Mouse (Mus musculus) E14TG2a.4 (cell line): ENCODE results near the gene Gm11084.

Experiments used
- H3K27me3 ChIP-seq: 2 replicates; pipeline ENCODE4 v1.6.1; 2014; ENCODE audit warnings: low read length, control low read depth; ENCODE audit not compliant: insufficient read depth
- H3K36me3 ChIP-seq: 2 replicates; pipeline ENCODE4 v1.6.1; 2014; ENCODE audit warnings: low read length, control low read depth; ENCODE audit not compliant: insufficient read depth
- H3K4me1 ChIP-seq: replicated peaks from 2 replicates; pipeline ENCODE4 v1.6.1; 2014; ENCODE audit warnings: low read depth, low read length, control low read depth
- H3K4me3 ChIP-seq: replicated peaks from 2 replicates; pipeline ENCODE4 v1.5.1; 2014; ENCODE audit warnings: mild to moderate bottlenecking, low read length
- H3K9me3 ChIP-seq: 2 replicates; pipeline ENCODE4 v1.6.1; 2014; ENCODE audit warnings: low read length, control low read depth
- CTCF ChIP-seq: conservative IDR thresholded peaks from 2 replicates; pipeline ENCODE4 v1.5.1; 2014; ENCODE audit warnings: low read length
- NANOG ChIP-seq: IDR thresholded peaks from 2 replicates; pipeline ENCODE4 v1.6.1; 2014; ENCODE audit warnings: borderline replicate concordance, low read length, mixed read lengths
- POU5F1 ChIP-seq: IDR thresholded peaks from 2 replicates; pipeline ENCODE4 v1.6.1; 2014; ENCODE audit warnings: low read length, borderline replicate concordance

Gene Gm11084

DNA sequence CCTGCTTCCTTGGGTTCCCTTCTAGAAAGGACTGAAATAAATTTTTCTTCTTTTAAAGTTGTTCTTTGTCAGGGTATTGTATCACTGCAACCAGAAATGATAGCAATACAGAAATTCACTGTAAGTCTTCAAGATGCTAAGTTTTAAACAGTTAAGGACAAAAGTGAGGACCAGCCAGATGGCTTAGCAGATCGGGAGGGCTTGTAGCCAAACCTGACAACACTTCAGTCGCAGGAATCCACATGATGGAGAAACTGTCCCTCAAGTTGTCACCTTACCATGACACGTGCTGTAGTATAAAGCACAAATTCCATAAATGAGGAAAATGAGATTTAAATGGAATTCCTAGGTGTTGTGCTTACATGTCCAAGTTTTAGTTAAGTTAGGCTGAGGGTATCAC, 3.3 kb downstream of the Gm11084 start:
- no peak overlapping the region for H3K4me3 ChIP-seq
- peaks cover 7% of the 10 kb centered on the region for H3K36me3 ChIP-seq
- TF ChIP-seq CTCF = no peak
- TF ChIP-seq POU5F1 = no peak
- no peak for TF ChIP-seq NANOG
- H3K9me3 ChIP-seq = peaks cover 7% of the 10 kb centered on the region
- H3K27me3 ChIP-seq = no peaks in the 10 kb centered on the region
- peaks cover 46% of the 10 kb centered on the region for H3K4me1 ChIP-seq

DNA sequence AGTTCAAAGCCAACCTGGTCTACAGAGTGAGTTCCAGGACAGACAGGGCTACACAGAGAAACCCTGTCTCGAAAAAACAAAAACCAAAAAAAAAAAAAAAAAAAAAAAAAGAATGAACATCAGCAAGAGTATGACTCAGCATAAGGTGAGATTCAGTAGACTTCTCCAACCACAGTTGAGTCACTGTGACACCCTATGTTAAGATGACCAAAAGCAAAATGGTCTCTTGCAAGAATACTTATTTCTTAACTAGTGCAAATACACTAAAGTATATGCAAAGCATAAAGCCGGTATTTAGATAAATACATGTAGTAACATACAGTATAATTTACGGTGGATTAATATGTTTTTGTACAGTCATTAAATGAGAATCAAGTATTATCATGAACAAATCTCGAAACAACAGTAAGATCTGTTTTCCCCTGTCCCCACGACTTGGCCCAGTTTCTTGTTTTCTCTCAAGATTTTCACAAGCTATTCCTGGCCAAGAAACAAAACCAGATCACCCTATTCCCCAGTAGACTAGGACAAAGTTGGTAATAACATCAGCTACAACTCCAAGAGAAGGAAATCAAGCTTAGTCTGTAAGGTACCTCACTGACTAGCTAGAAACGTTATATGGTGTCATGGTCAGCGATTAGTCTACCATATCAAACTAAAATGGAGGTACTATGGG, 4.3 kb downstream of the Gm11084 start:
- no peak for TF ChIP-seq NANOG
- no peak for TF ChIP-seq CTCF
- H3K4me1 ChIP-seq = peaks cover 52% of the 10 kb centered on the region
- no peaks in the 10 kb centered on the region for H3K27me3 ChIP-seq
- no peaks in the 10 kb centered on the region for H3K9me3 ChIP-seq
- peaks cover 1% of the 10 kb centered on the region for H3K36me3 ChIP-seq
- H3K4me3 ChIP-seq = no peak overlapping the region

DNA sequence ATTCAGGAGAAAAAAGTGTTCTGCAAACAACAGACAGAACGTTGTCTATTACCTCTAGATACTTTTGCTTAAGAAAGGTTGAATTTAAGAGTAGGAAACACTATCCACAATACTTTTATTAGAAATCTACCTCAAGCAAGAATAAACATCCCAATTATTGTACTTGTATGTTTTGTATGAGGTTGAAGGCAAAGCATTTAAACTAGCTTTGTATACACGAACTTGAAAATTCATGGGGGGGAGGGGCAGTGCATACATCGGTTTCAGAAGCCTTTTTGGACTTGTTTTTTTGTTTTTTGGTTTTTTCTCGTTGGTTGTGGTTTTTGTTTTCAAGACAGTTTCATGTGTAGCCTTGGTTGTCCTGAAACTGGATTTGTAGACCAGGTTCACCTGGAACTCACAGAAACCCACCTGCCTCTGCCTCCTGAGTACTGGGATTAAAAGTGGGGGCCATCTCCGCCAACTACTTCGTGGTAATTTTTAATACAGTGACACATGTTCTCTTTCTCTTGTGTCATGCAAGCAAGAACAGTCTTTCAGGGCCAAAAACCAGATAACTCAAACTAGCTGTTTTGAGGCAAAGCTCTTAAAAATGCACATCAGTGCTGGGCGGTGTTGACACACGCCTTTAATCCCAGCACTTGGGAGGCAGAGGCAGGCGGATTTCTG, 4.9 kb downstream of the Gm11084 start:
- Histone ChIP-seq H3K27me3 (no peaks in the 10 kb centered on the region), H3K4me1 (peaks cover 58% of the 10 kb centered on the region)
- no peak for TF ChIP-seq CTCF
- no peak for TF ChIP-seq NANOG
- no peak for TF ChIP-seq POU5F1

GRCm38 (mm10) chr2:72981075-72981420, 5.5 kb downstream of the Gm11084 start:
- peaks cover 64% of the 10 kb centered on the region for H3K4me1 ChIP-seq
- H3K4me3 ChIP-seq = peak overlapping the region; percentile 99
- peaks cover 12% of the 10 kb centered on the region for H3K36me3 ChIP-seq
- no peak for TF ChIP-seq CTCF
- H3K27me3 ChIP-seq = no peaks in the 10 kb centered on the region
- H3K9me3 ChIP-seq = no peaks in the 10 kb centered on the region

More for the DNA sequence above, 4.9 kb downstream of the Gm11084 start:
- H3K4me3 ChIP-seq = peak overlapping the region; percentile 99
- H3K36me3 ChIP-seq = peaks cover 6% of the 10 kb centered on the region
- no peaks in the 10 kb centered on the region for H3K9me3 ChIP-seq

DNA sequence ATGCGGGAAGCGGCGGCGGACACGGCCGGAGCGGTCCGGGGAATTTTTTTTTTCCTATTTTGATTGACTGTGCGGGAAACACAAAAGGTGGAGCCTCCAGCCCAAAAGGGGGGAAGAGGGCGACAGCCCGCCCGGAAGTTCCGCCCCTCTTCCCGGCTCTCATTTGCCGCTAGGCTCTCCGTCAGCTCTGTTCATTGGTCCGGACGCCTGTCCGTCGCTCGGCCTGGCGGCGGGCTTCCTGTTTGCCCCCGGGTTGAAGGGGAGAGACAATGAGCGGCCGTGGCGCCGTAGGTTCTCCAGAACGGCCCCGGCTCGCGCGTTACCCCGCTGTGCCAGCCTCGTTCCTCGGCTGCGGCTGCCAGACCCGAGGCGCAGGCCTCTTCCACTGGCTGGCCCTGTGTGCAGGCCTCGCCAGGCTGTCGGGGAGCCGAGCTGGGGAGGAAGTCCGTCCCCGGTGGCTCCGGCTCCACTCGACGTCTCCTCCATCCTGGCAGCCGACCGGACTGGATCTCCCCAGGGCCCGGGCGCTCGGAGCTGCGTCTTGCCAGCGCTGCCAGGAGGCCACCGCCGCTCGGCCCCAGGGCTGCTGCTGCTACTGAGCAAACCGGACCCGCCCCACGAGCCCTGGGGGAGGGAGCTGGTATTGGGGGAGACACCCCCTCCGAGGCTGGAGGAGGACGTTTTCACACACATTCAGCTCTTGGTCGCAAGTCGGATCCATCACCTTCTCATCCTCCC, 6.0 kb downstream of the Gm11084 start, which contains the start of gene Sp3:
TSS of gene Sp3 (minus strand) at position 110 of the 738 bp plus-strand sequence.
- Histone ChIP-seq H3K4me1 (peaks cover 64% of the 10 kb centered on the region), H3K36me3 (peaks cover 17% of the 10 kb centered on the region), H3K27me3 (no peaks in the 10 kb centered on the region), H3K4me3 (peak within 1 kb of the TSS; percentile 99), H3K9me3 (no peaks in the 10 kb centered on the region)
- no peak for TF ChIP-seq CTCF
- TF ChIP-seq POU5F1 = no peak
- TF ChIP-seq NANOG = no peak

GRCm38 (mm10) chr2:72979659-72980071, 6.9 kb downstream of the Gm11084 start:
- Histone ChIP-seq H3K27me3 (no peaks in the 10 kb centered on the region), H3K4me3 (peak overlapping the region; percentile 99), H3K36me3 (peaks cover 17% of the 10 kb centered on the region), H3K4me1 (peaks cover 63% of the 10 kb centered on the region), H3K9me3 (no peaks in the 10 kb centered on the region)
- no peak for TF ChIP-seq CTCF
- no peak for TF ChIP-seq POU5F1
- no peak for TF ChIP-seq NANOG

DNA sequence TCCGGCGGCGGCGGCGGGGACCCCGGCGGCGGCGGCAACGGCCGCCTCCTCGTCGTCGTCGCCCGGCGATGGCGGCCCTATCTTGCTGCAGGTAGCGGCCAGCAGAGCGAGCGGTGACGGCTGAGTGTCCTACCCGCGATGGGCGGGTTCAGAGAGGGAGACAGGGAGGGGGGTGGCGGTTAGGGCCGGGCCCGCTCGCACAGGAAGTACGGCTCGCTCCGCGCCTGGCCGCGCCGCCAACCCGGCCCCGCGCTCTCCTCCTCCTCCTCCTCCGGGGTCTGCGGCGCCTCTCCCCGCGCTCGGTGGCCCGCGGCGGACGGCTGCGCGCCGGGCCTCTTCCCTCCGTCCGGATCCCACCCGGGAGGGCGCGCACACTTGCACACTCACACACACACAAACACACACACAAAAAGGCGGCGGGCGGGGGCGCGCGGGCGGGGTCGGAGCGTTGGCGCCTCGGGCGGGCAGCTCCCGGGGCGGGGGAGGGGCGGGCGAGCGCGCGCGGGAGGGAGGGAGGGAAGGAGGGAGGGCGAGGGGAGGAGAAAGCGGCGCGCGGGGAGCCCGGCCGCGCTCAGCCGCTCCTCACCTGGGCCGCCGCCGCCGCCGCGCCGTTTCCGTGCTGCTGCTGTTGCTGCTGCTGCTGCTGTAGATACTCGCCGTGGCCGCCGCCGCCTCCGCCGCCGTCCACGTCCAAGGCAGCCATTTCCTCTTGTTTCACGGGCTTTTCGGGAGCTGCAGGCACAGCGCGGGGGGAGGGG, 7.4 kb downstream of the Gm11084 start:
- Histone ChIP-seq H3K9me3 (no peaks in the 10 kb centered on the region), H3K4me1 (peaks cover 60% of the 10 kb centered on the region), H3K27me3 (no peaks in the 10 kb centered on the region), H3K4me3 (peak overlapping the region; percentile 99), H3K36me3 (peaks cover 18% of the 10 kb centered on the region)
- TF ChIP-seq POU5F1 (no peak), NANOG (no peak)

DNA sequence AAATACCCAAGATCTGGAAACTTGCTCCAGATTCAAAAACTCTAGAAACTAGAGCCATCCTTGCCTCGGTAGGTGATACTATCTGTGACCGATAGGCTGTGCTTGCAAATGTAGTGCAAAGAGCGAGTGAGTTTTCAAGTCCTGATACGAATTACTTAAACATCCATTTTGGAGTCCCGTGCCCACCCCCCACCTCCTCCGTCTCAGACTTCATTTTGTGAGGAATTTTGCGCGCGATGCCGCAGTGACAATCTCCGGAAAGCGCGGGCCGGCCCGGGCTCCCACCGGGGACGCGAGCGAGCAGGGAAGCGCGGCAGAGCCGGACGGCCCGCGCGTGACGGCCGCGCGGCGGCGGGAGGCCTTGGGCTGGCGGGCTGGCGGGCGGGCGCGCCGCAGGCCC, 8.0 kb downstream of the Gm11084 start:
- H3K4me3 ChIP-seq = peak overlapping the region; percentile 99
- no peaks in the 10 kb centered on the region for H3K9me3 ChIP-seq
- H3K36me3 ChIP-seq = peaks cover 22% of the 10 kb centered on the region
- peaks cover 59% of the 10 kb centered on the region for H3K4me1 ChIP-seq
- H3K27me3 ChIP-seq = no peaks in the 10 kb centered on the region
- TF ChIP-seq NANOG (no peak), CTCF (peak; percentile 20; the same call in 1 of the 2 replicates)
